Mouse (Mus musculus) liver, embryonic 13.5 days (tissue): ENCODE measurements around the gene Mrgprf. TPM values are rescaled to one million over a fixed set of nuclear protein-coding genes. Genes with fewer than 3 reads are reported as not detected.

Experiments used
- ATAC-seq: fragments of 200-750 bp; cut with Nextera tagmentation; 2 replicates; pipeline ENCODE4 v1.8.0; 2017; ENCODE audit warnings: low read depth, mild to moderate bottlenecking, moderate number of reproducible peaks, moderate library complexity
- DNase-seq: peaks from one replicate; pipeline ENCODE4 v3.0.0; 2022
- H3K27ac ChIP-seq: fragments of 300-500 bp; sonication (generic); 2 replicates; pipeline ENCODE4 v1.5.1; 2015; ENCODE audit warnings: moderate library complexity, mild to moderate bottlenecking, inconsistent platforms
- H3K27me3 ChIP-seq: fragments of 300-500 bp; sonication (generic); 2 replicates; pipeline ENCODE4 v1.6.1; 2015; ENCODE audit warnings: mild to moderate bottlenecking, inconsistent platforms
- H3K36me3 ChIP-seq: fragments of 300-500 bp; sonication (generic); 2 replicates; pipeline ENCODE4 v1.6.1; 2015; ENCODE audit warnings: mild to moderate bottlenecking, inconsistent platforms
- H3K4me1 ChIP-seq: fragments of 300-500 bp; sonication (generic); replicated peaks from 2 replicates; pipeline ENCODE4 v1.6.1; 2015; ENCODE audit warnings: inconsistent platforms
- H3K4me2 ChIP-seq: fragments of 300-500 bp; sonication (generic); 2 replicates; pipeline ENCODE4 v1.6.1; 2015; ENCODE audit warnings: inconsistent platforms, mild to moderate bottlenecking, moderate library complexity
- H3K4me3 ChIP-seq: fragments of 300-500 bp; sonication (generic); replicated peaks from 2 replicates; pipeline ENCODE4 v1.5.1; 2015; ENCODE audit warnings: mild to moderate bottlenecking, inconsistent platforms
- H3K9ac ChIP-seq: fragments of 300-500 bp; sonication (generic); 2 replicates; pipeline ENCODE4 v1.6.1; 2015; ENCODE audit warnings: mild to moderate bottlenecking, inconsistent platforms
- H3K9me3 ChIP-seq: fragments of 300-500 bp; sonication (generic); replicated peaks from 2 replicates; pipeline ENCODE4 v1.6.1; 2016; ENCODE audit warnings: inconsistent platforms
- WGBS: fragments of 180-500 bp; shearing (Covaris S2); methylation state at CpG from one replicate; pipeline ENCODE4 v1.1.7; 2015; ENCODE audit not compliant: insufficient replicate concordance; 5-methylcytosine and 5-hydroxymethylcytosine counted together
- polyA plus RNA-seq: library from polyadenylated mRNA; unstranded; fragments of >200 nt; fragmentation: Nextera tagmentation; extraction: Ambion mirVana; gene quantifications from 2 replicates; pipeline ENCODE4 v1.2.1, GENCODE M21; 2015

The Mrgprf gene
- polyA plus RNA-seq, 1 experiment from 2014 or later = 0.10 TPM

- H3K27me3 ChIP-seq = no peaks in the 10 kb centered on the region
- no peak for DNase-seq
- H3K36me3 ChIP-seq = no peaks in the 10 kb centered on the region
- no peak overlapping the region for H3K4me3 ChIP-seq
- H3K27ac ChIP-seq = no peak overlapping the region
- ATAC-seq = no peak
- WGBS = 69% methylated on average over 6 of the region's 6 CpGs
- H3K4me2 ChIP-seq = no peak overlapping the region
- H3K9me3 ChIP-seq = no peaks in the 10 kb centered on the region
- no peak overlapping the region for H3K9ac ChIP-seq
- peaks cover 15% of the 10 kb centered on the region for H3K4me1 ChIP-seq
Measured at GRCm38 (mm10) chr7:145301341-145302005, 845 bp downstream of the Mrgprf start.

GRCm38 (mm10) chr7:145302488-145303285 is 2.1 kb downstream of the Mrgprf start:
- H3K36me3 ChIP-seq = no peaks in the 10 kb centered on the region
- ATAC-seq = peak; percentile 93
- H3K27me3 ChIP-seq = no peaks in the 10 kb centered on the region
- H3K27ac ChIP-seq = no peak overlapping the region
- peak overlapping the region; percentile 54 for H3K4me2 ChIP-seq
- WGBS = 9% methylated on average over 20 of the region's 20 CpGs
- H3K9ac ChIP-seq = no peak overlapping the region
- DNase-seq = peak; percentile 40
- peak overlapping the region; percentile 22; the same call in 1 of the 2 replicates for H3K4me3 ChIP-seq
- H3K9me3 ChIP-seq = no peaks in the 10 kb centered on the region
- H3K4me1 ChIP-seq = peaks cover 15% of the 10 kb centered on the region

GRCm38 (mm10) chr7:145304153-145304552 is 3.5 kb downstream of the Mrgprf start:
- Histone ChIP-seq H3K4me3 (no peak overlapping the region), H3K36me3 (no peaks in the 10 kb centered on the region), H3K9me3 (no peaks in the 10 kb centered on the region), H3K9ac (no peak overlapping the region), H3K4me1 (peaks cover 15% of the 10 kb centered on the region), H3K4me2 (no peak overlapping the region), H3K27me3 (no peaks in the 10 kb centered on the region), H3K27ac (no peak overlapping the region)
- no peak for DNase-seq
- no peak for ATAC-seq
- WGBS = 56% methylated on average over 2 of the region's 2 CpGs

GRCm38 (mm10) chr7:145307636-145308035 is 7.0 kb downstream of the Mrgprf start:
- Histone ChIP-seq H3K4me1 (peaks cover 8% of the 10 kb centered on the region), H3K27ac (no peak overlapping the region), H3K4me2 (no peak overlapping the region), H3K27me3 (0 out of 2 replicates have a peak, but pooled peaks cover 5% of the 10 kb centered on the region), H3K9ac (no peak overlapping the region), H3K4me3 (no peak overlapping the region), H3K9me3 (no peaks in the 10 kb centered on the region), H3K36me3 (no peaks in the 10 kb centered on the region)
- DNase-seq (no peak), ATAC-seq (no peak)
- 84% methylated on average over 10 of the region's 10 CpGs for WGBS

DNA sequence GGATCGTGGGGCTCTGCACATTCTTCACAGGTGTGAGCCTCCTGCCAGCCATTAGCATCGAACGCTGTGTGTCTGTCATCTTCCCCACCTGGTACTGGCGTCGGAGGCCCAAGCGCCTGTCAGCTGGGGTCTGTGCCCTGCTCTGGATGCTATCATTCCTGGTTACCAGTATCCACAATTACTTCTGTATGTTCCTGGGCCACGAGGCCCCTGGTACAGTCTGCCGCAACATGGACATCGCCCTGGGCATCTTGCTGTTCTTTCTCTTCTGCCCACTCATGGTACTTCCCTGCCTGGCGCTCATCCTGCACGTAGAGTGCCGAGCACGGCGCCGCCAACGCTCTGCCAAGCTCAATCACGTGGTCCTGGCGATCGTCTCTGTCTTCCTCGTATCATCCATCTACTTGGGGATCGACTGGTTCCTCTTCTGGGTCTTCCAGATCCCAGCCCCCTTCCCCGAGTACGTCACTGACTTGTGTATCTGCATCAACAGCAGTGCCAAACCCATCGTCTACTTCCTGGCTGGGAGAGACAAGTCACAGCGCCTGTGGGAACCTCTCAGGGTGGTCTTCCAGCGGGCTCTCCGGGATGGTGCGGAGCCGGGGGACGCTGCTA is 7.5 kb downstream of the Mrgprf start:
- DNase-seq = no peak
- Histone ChIP-seq H3K27me3 (0 out of 2 replicates have a peak, but pooled peaks cover 5% of the 10 kb centered on the region), H3K4me2 (no peak overlapping the region), H3K9me3 (no peaks in the 10 kb centered on the region), H3K4me3 (no peak overlapping the region), H3K36me3 (no peaks in the 10 kb centered on the region), H3K4me1 (peaks cover 3% of the 10 kb centered on the region; the same call in 1 of the 2 replicates), H3K9ac (no peak overlapping the region), H3K27ac (no peak overlapping the region)
- 55% methylated on average over 30 of the region's 30 CpGs for WGBS
- no peak for ATAC-seq

GRCm38 (mm10) chr7:145308866-145309265 is 8.2 kb downstream of the Mrgprf start:
- Histone ChIP-seq H3K9ac (no peak overlapping the region), H3K27ac (no peak overlapping the region), H3K4me3 (no peak overlapping the region), H3K36me3 (no peaks in the 10 kb centered on the region), H3K4me1 (no peaks in the 10 kb centered on the region), H3K9me3 (no peaks in the 10 kb centered on the region), H3K4me2 (no peak overlapping the region), H3K27me3 (0 out of 2 replicates have a peak, but pooled peaks cover 5% of the 10 kb centered on the region)
- 44% methylated on average over 4 of the region's 4 CpGs for WGBS
- ATAC-seq (no peak), DNase-seq (no peak)

DNA sequence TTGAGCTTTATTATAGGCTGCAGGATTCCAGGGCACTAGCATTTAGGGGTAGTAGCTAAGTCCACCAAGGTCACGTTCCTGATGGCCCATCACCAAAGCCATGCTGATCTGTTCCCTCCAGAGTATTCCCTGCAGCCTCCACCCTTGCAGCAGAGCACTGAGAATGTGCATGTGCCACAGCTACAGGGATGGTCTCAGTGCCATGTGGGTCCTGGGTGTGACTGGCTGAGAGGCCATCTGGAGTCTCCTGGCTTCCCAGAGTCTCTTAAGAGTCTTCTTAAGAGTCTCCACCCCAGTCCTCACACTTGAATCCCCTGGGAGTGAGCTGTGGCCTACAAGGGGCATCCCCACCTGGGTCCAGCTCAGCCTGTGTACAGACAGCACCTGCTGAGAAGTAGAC is 9.2 kb downstream of the Mrgprf start:
- no peaks in the 10 kb centered on the region for H3K36me3 ChIP-seq
- H3K9me3 ChIP-seq = no peaks in the 10 kb centered on the region
- H3K4me2 ChIP-seq = no peak overlapping the region
- H3K27ac ChIP-seq = no peak overlapping the region
- WGBS = 55% methylated on average over 1 of the region's 1 CpGs
- ATAC-seq (no peak), DNase-seq (no peak)
- 0 out of 2 replicates have a peak, but pooled peaks cover 5% of the 10 kb centered on the region for H3K27me3 ChIP-seq
- no peak overlapping the region for H3K9ac ChIP-seq
- H3K4me3 ChIP-seq = no peak overlapping the region
- H3K4me1 ChIP-seq = no peaks in the 10 kb centered on the region

DNA sequence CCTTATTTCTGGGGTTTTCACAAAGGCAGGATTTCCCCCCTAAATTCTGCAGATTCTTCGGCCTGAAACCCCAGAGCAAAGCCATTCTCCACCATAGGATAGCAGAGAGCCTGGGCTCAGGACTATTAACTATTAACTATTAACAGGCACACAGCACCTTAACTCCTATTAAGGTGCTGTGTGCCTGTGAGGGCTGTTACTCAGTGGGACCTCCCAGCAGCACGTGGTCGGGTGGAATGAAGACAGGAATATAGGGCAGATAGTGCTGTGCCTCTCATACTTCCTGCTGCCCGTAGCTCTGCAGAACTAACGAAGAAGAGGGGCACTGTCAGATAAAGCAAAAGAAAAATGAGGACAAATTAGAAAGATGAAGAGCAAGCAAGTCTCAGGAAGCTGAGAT is 9.9 kb downstream of the Mrgprf start:
- no peaks in the 10 kb centered on the region for H3K4me1 ChIP-seq
- H3K9ac ChIP-seq = no peak overlapping the region
- H3K4me2 ChIP-seq = no peak overlapping the region
- no peak for DNase-seq
- ATAC-seq = no peak
- 0 out of 2 replicates have a peak, but pooled peaks cover 5% of the 10 kb centered on the region for H3K27me3 ChIP-seq
- H3K9me3 ChIP-seq = no peaks in the 10 kb centered on the region
- H3K4me3 ChIP-seq = no peak overlapping the region
- 26% methylated on average over 5 of the region's 5 CpGs for WGBS
- H3K36me3 ChIP-seq = no peaks in the 10 kb centered on the region
- H3K27ac ChIP-seq = no peak overlapping the region

- Histone ChIP-seq H3K27me3 (0 out of 2 replicates have a peak, but pooled peaks cover 5% of the 10 kb centered on the region), H3K4me1 (no peaks in the 10 kb centered on the region), H3K4me3 (no peak overlapping the region), H3K9ac (no peak overlapping the region), H3K36me3 (no peaks in the 10 kb centered on the region), H3K4me2 (no peak overlapping the region), H3K27ac (no peak overlapping the region), H3K9me3 (no peaks in the 10 kb centered on the region)
- WGBS = 66% methylated on average over 3 of the region's 3 CpGs
- no peak for DNase-seq
- ATAC-seq = no peak
Measured at GRCm38 (mm10) chr7:145312137-145312536, 11.5 kb downstream of the Mrgprf start.

DNA sequence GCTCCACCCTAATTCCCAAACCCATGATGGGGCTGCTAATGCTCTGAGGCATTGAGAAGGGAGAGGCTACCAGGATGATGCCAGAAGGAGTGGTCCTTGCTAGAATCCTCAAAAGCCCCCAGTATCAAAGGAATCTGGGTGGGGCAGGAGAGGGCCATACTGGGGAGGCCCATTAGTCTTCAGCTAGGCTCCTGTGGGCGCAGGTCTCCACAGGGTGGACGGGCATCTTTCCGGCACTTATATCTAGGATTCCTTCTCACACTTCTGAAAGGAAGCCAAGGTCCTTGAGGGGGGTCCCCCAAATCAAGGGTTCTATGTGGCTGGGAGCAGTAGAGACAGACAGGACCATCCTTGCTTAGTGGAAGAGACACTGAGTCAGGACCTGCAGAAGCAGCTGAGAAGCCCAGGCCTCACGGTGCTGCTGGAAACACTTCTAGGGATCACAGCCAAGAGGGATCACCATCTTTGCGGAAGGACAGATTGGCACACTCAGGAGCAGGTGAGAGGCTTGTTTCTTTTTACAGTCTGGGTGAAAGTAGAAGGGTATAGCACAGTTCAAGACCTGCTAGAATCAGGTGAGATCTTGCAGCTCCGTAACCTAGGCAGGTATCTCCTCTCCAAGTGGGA is 14.3 kb downstream of the Mrgprf start, which contains the start of gene Mrgprd:
TSS of gene Mrgprd (plus strand) at position 51 of the 627 bp plus-strand sequence.
- Histone ChIP-seq H3K36me3 (no peaks in the 10 kb centered on the region), H3K27ac (no peak within 1 kb of the TSS), H3K4me1 (no peaks in the 10 kb centered on the region), H3K9ac (no peak within 1 kb of the TSS), H3K27me3 (0 out of 2 replicates have a peak, but pooled peaks cover 5% of the 10 kb centered on the region), H3K4me3 (no peak within 1 kb of the TSS), H3K9me3 (no peaks in the 10 kb centered on the region), H3K4me2 (no peak within 1 kb of the TSS)
- DNase-seq (no peak), ATAC-seq (no peak)
- WGBS = 76% methylated on average over 6 of the region's 6 CpGs

GRCm38 (mm10) chr7:145317522-145317921 is 16.9 kb downstream of the Mrgprf start:
- no peak overlapping the region for H3K27ac ChIP-seq
- DNase-seq (no peak), ATAC-seq (no peak)
- no peaks in the 10 kb centered on the region for H3K9me3 ChIP-seq
- H3K4me2 ChIP-seq = no peak overlapping the region
- H3K27me3 ChIP-seq = no peaks in the 10 kb centered on the region
- no peaks in the 10 kb centered on the region for H3K4me1 ChIP-seq
- no peak overlapping the region for H3K9ac ChIP-seq
- H3K4me3 ChIP-seq = no peak overlapping the region
- no peaks in the 10 kb centered on the region for H3K36me3 ChIP-seq
- 60% methylated on average over 4 of the region's 4 CpGs for WGBS
